Mouse (Mus musculus): ENCODE measurements around the gene Ccdc187. TPM values are rescaled to one million over a fixed set of nuclear protein-coding genes. Genes with fewer than 3 reads are reported as not detected.
A peak's percentile ranks its signal among the peaks of the same experiment; 100 is the strongest.

The Ccdc187 gene
- polyA plus RNA-seq, 1 experiment from 2014 or later, result 0.09 TPM

GRCm38 (mm10) chr2:26230253-26230652 lies 64.1 kb downstream of the Ccdc187 start:
- no peak overlapping the region for H3K27ac ChIP-seq (ENCODE audit: low read depth, low read length)
- WGBS, result 55% methylated on average over 4 of the region's 4 CpGs
- no peak for ATAC-seq

GRCm38 (mm10) chr2:26227788-26228187 lies 66.6 kb downstream of the Ccdc187 start:
- no peak overlapping the region for H3K9ac ChIP-seq (ENCODE audit: low read depth, low read length)
- H3K4me1 ChIP-seq (replicated peaks; ENCODE audit: control insufficient read depth, insufficient read depth, low read length), result no peaks in the 10 kb centered on the region
- no peaks in the 10 kb centered on the region for H3K27me3 ChIP-seq (replicated peaks; ENCODE audit: control insufficient read depth, insufficient read depth, low read length)
- peak; percentile 39 for ATAC-seq
- H3K4me3 ChIP-seq (ENCODE audit: low read depth, low read length), result no peak overlapping the region
- H3K27ac ChIP-seq (ENCODE audit: low read depth, low read length), result no peak overlapping the region
- H3K9me3 ChIP-seq (ENCODE audit: control insufficient read depth), result no peaks in the 10 kb centered on the region
- no peak overlapping the region for H3K4me2 ChIP-seq (replicated peaks; ENCODE audit: low read depth)
- TF ChIP-seq CTCF (IDR thresholded peaks at IDR 0.05; ENCODE audit: low read depth), result peak; percentile 87
- 72% methylated on average over 1 of the region's 1 CpGs for WGBS
- H3K36me3 ChIP-seq (ENCODE audit: control insufficient read depth, insufficient read depth), result peaks cover 42% of the 10 kb centered on the region

More at GRCm38 (mm10) chr2:26230253-26230652, 64.1 kb downstream of the Ccdc187 start:
- H3K4me3 ChIP-seq (ENCODE audit: low read depth, low read length), result no peak overlapping the region
- H3K4me2 ChIP-seq (replicated peaks; ENCODE audit: low read depth), result no peak overlapping the region
- no peaks in the 10 kb centered on the region for H3K9me3 ChIP-seq (ENCODE audit: control insufficient read depth)
- H3K9ac ChIP-seq (ENCODE audit: low read depth, low read length), result no peak overlapping the region
- no peak for TF ChIP-seq CTCF (IDR thresholded peaks at IDR 0.05; ENCODE audit: low read depth)
- 0 out of 2 replicates have a peak, but pooled peaks cover 7% of the 10 kb centered on the region for H3K4me1 ChIP-seq (replicated peaks; ENCODE audit: control insufficient read depth, insufficient read depth, low read length)
- no peaks in the 10 kb centered on the region for H3K27me3 ChIP-seq (replicated peaks; ENCODE audit: control insufficient read depth, insufficient read depth, low read length)
- peaks cover 18% of the 10 kb centered on the region; the same call in 1 of the 2 replicates for H3K36me3 ChIP-seq (ENCODE audit: control insufficient read depth, insufficient read depth)

- H3K27me3 ChIP-seq (replicated peaks; ENCODE audit: control insufficient read depth, insufficient read depth, low read length), result no peaks in the 10 kb centered on the region
- peaks cover 65% of the 10 kb centered on the region for H3K36me3 ChIP-seq (ENCODE audit: control insufficient read depth, insufficient read depth)
- no peak overlapping the region for H3K27ac ChIP-seq (ENCODE audit: low read depth, low read length)
- H3K4me1 ChIP-seq (replicated peaks; ENCODE audit: control insufficient read depth, insufficient read depth, low read length), result no peaks in the 10 kb centered on the region
- 93% methylated on average over 4 of the region's 4 CpGs for WGBS
- no peaks in the 10 kb centered on the region for H3K9me3 ChIP-seq (ENCODE audit: control insufficient read depth)
- H3K4me2 ChIP-seq (replicated peaks; ENCODE audit: low read depth), result no peak overlapping the region
- H3K9ac ChIP-seq (ENCODE audit: low read depth, low read length), result no peak overlapping the region
- ATAC-seq, result no peak
- no peak overlapping the region for H3K4me3 ChIP-seq (ENCODE audit: low read depth, low read length)
- TF ChIP-seq CTCF (IDR thresholded peaks at IDR 0.05; ENCODE audit: low read depth), result no peak
Observed at GRCm38 (mm10) chr2:26225242-26225641, 69.1 kb downstream of the Ccdc187 start.

- Histone ChIP-seq H3K9me3 (ENCODE audit: control insufficient read depth) (no peaks in the 10 kb centered on the region), H3K4me3 (ENCODE audit: low read depth, low read length) (no peak overlapping the region), H3K4me1 (replicated peaks; ENCODE audit: control insufficient read depth, insufficient read depth, low read length) (no peaks in the 10 kb centered on the region), H3K4me2 (replicated peaks; ENCODE audit: low read depth) (no peak overlapping the region), H3K9ac (ENCODE audit: low read depth, low read length) (no peak overlapping the region), H3K27ac (ENCODE audit: low read depth, low read length) (no peak overlapping the region), H3K27me3 (replicated peaks; ENCODE audit: control insufficient read depth, insufficient read depth, low read length) (no peaks in the 10 kb centered on the region), H3K36me3 (ENCODE audit: control insufficient read depth, insufficient read depth) (peaks cover 74% of the 10 kb centered on the region)
- 87% methylated on average over 3 of the region's 3 CpGs for WGBS
- no peak for ATAC-seq
- TF ChIP-seq CTCF (IDR thresholded peaks at IDR 0.05; ENCODE audit: low read depth), result peak; percentile 26
Observed at GRCm38 (mm10) chr2:26223961-26224360, 70.4 kb downstream of the Ccdc187 start.

GRCm38 (mm10) chr2:26214526-26214925 lies 79.8 kb downstream of the Ccdc187 start:
- ATAC-seq, result no peak
- no peak for TF ChIP-seq CTCF (IDR thresholded peaks at IDR 0.05; ENCODE audit: low read depth)
- Histone ChIP-seq H3K27me3 (replicated peaks; ENCODE audit: control insufficient read depth, insufficient read depth, low read length) (no peaks in the 10 kb centered on the region), H3K36me3 (ENCODE audit: control insufficient read depth, insufficient read depth) (peaks cover 79% of the 10 kb centered on the region), H3K4me3 (ENCODE audit: low read depth, low read length) (no peak overlapping the region), H3K4me1 (replicated peaks; ENCODE audit: control insufficient read depth, insufficient read depth, low read length) (no peaks in the 10 kb centered on the region), H3K27ac (ENCODE audit: low read depth, low read length) (no peak overlapping the region), H3K9me3 (ENCODE audit: control insufficient read depth) (no peaks in the 10 kb centered on the region), H3K9ac (ENCODE audit: low read depth, low read length) (no peak overlapping the region), H3K4me2 (replicated peaks; ENCODE audit: low read depth) (no peak overlapping the region)
- 12% methylated on average over 3 of the region's 3 CpGs for WGBS

GRCm38 (mm10) chr2:26209566-26209965 lies 84.8 kb downstream of the Ccdc187 start:
- TF ChIP-seq CTCF (IDR thresholded peaks at IDR 0.05; ENCODE audit: low read depth), result no peak
- no peaks in the 10 kb centered on the region for H3K4me1 ChIP-seq (replicated peaks; ENCODE audit: control insufficient read depth, insufficient read depth, low read length)
- no peak for ATAC-seq
- no peak overlapping the region for H3K4me2 ChIP-seq (replicated peaks; ENCODE audit: low read depth)
- no peak overlapping the region for H3K9ac ChIP-seq (ENCODE audit: low read depth, low read length)
- H3K9me3 ChIP-seq (ENCODE audit: control insufficient read depth), result no peaks in the 10 kb centered on the region
- H3K27me3 ChIP-seq (replicated peaks; ENCODE audit: control insufficient read depth, insufficient read depth, low read length), result peaks cover 35% of the 10 kb centered on the region
- WGBS, result 84% methylated on average over 3 of the region's 3 CpGs
- H3K27ac ChIP-seq (ENCODE audit: low read depth, low read length), result no peak overlapping the region
- no peak overlapping the region for H3K4me3 ChIP-seq (ENCODE audit: low read depth, low read length)
- H3K36me3 ChIP-seq (ENCODE audit: control insufficient read depth, insufficient read depth), result peaks cover 41% of the 10 kb centered on the region

Measured in intestine, postnatal 0 days (tissue).